19 mouse cellular contexts compared by ENCODE assay signal in the genomic region with DNA sequence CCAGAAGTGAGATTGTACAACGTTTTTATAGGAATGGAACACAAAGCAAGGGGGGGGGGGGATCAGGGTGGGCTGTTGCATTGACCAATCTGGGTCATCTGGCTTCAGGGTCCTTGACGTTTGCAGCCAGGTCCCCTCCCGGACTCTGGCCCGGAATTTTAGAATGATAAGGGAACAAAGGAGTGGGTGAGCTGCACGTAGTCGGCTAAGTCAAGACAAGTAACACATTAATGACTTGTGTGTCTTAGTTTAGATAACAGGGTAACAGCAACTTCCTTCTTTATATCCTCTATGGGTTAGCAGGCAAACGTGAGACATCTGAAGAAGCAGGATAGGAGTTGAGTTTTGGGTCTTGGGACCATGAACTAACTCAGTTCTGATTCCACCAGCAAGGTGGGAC. TPM values are rescaled to one million over a fixed set of nuclear protein-coding genes. Genes with fewer than 3 reads are reported as not detected.
"Had no signal": no experiment of that assay in that cellular context is flagged by ENCODE, and none has a peak within 500 bp of the region (broad histone marks: within the 10 kb centered on the region; RNA-seq: fewer than 3 reads in every experiment).

No protein-coding gene starts in this region.

- DNase-seq: lung, adult 18-20 months; lung, embryonic 14.5 days; lung, postnatal 10 days; lung, postnatal 4 days; midbrain, embryonic 14.5 days; retina, postnatal 1 day; right cerebral cortex, adult 18-20 months; right cerebral cortex, postnatal 25 days; right cerebral cortex, postnatal 4 days; spleen, adult 18-20 months; thymus, adult 18-20 months; thymus, postnatal 14 days; thymus, postnatal 36 days had no signal

- H3K27me3 ChIP-seq: midbrain, embryonic 12.5 days; neural tube, embryonic 13.5 days; neural tube, embryonic 15.5 days had no signal

- H3K4me1 ChIP-seq: midbrain, embryonic 12.5 days; neural tube, embryonic 13.5 days; neural tube, embryonic 15.5 days had no signal

- H3K9ac ChIP-seq: lung, embryonic 14.5 days; midbrain, embryonic 12.5 days; neural tube, embryonic 13.5 days; neural tube, embryonic 15.5 days had no signal

- ATAC-seq: midbrain, embryonic 16.5 days had no signal

- H3K36me3 ChIP-seq: midbrain, embryonic 10.5 days; midbrain, embryonic 12.5 days; neural tube, embryonic 13.5 days; neural tube, embryonic 15.5 days had no signal

- H3K4me2 ChIP-seq: lung, embryonic 14.5 days; midbrain, embryonic 12.5 days; neural tube, embryonic 13.5 days; neural tube, embryonic 15.5 days had no signal

- H3K27ac ChIP-seq: midbrain, embryonic 10.5 days; midbrain, embryonic 12.5 days; neural tube, embryonic 13.5 days; neural tube, embryonic 15.5 days had no signal

- H3K4me3 ChIP-seq: midbrain, embryonic 10.5 days; midbrain, embryonic 12.5 days; myocyte; neural tube, embryonic 13.5 days; neural tube, embryonic 15.5 days had no signal

- H3K9me3 ChIP-seq: midbrain, embryonic 10.5 days; midbrain, embryonic 12.5 days; neural tube, embryonic 13.5 days; neural tube, embryonic 15.5 days had no signal

RNA-seq across cellular contexts. Expression of gene Wnk2, which starts 15.8 kb away (rescaled TPM):
- polyA plus RNA-seq: myocyte had no signal
